Mouse (Mus musculus) limb, embryonic 10.5 days (tissue): ENCODE measurements around the gene Dpy30. TPM values are rescaled to one million over a fixed set of nuclear protein-coding genes. Genes with fewer than 3 reads are reported as not detected.
"Not testable (repeated sequence)": the region's sequence is repeated elsewhere in the genome, so short reads cannot be mapped to it uniquely, and the experiment has no call there.

Experiments
- DNase-seq: peaks from one replicate; pipeline ENCODE4 v3.0.0-alpha.2; 2017; ENCODE audit warnings: low spot score
- H3K27ac ChIP-seq: fragments of 300-500 bp; sonication (generic); 2 replicates; pipeline ENCODE4 v1.5.1; 2016; ENCODE audit warnings: mild to moderate bottlenecking
- H3K27me3 ChIP-seq: fragments of 300-500 bp; sonication (generic); 2 replicates; pipeline ENCODE4 v1.6.1; 2016; ENCODE audit warnings: low read depth, mild to moderate bottlenecking; ENCODE audit not compliant: poor library complexity, severe bottlenecking
- H3K36me3 ChIP-seq: fragments of 300-500 bp; sonication (generic); 2 replicates; pipeline ENCODE4 v1.6.1; 2016; ENCODE audit warnings: mild to moderate bottlenecking, moderate library complexity
- H3K4me1 ChIP-seq: fragments of 300-500 bp; sonication (generic); 2 replicates; pipeline ENCODE4 v1.6.1; 2016
- H3K4me3 ChIP-seq: fragments of 300-500 bp; sonication (generic); 2 replicates; pipeline ENCODE4 v1.5.1; 2016; ENCODE audit warnings: mild to moderate bottlenecking, moderate library complexity
- H3K9me3 ChIP-seq: fragments of 300-500 bp; sonication (generic); replicated peaks from 2 replicates; pipeline ENCODE4 v1.6.1; 2016; ENCODE audit warnings: mild to moderate bottlenecking
- WGBS: fragments of 180-500 bp; shearing (Covaris S2); methylation state at CpG from one replicate; pipeline ENCODE4 v1.1.7; 2016; 5-methylcytosine and 5-hydroxymethylcytosine counted together
- polyA plus RNA-seq: library from polyadenylated mRNA; unstranded; fragments of >200 nt; fragmentation: Nextera tagmentation; extraction: Ambion mirVana; gene quantifications from 2 replicates; pipeline ENCODE4 v1.2.1, GENCODE M21; 2016

The Dpy30 gene
- polyA plus RNA-seq, 1 experiment from 2014 or later: 262 TPM

- peaks cover 37% of the 10 kb centered on the region for H3K36me3 ChIP-seq
- no peak for DNase-seq
- no peaks in the 10 kb centered on the region for H3K9me3 ChIP-seq
- peak overlapping the region; percentile 96 for H3K27ac ChIP-seq
- H3K4me3 ChIP-seq: peak overlapping the region; percentile 94
- H3K27me3 ChIP-seq: no peaks in the 10 kb centered on the region
- peaks cover 15% of the 10 kb centered on the region for H3K4me1 ChIP-seq
- WGBS: under 1% methylated on average over 45 of the region's 45 CpGs
Observed at GRCm38 (mm10) chr17:74315445-74316308, 8.1 kb downstream of the Dpy30 start.

DNA sequence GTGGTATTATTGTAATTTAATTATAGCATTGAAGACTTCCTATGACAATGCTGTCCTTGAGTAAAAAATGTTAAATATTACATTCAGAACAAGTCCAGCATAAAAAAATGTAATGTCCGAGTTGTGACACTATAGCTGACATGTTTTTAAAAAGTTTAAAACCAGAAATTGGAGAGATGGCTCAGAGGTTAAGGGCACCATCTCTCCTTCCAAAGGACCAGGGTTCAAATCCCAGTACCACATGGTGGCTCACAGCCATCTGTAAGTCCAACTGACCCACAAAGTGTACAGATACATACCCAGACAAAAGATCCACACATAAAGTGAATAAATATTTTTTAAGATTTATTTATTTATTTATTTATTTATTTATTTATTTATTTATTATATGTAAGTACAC, 17.7 kb downstream of the Dpy30 start:
- Histone ChIP-seq H3K4me3 (no peak overlapping the region), H3K36me3 (peaks cover 94% of the 10 kb centered on the region), H3K9me3 (no peaks in the 10 kb centered on the region), H3K4me1 (no peaks in the 10 kb centered on the region), H3K27me3 (no peaks in the 10 kb centered on the region), H3K27ac (no peak overlapping the region)
- WGBS: 89% methylated on average over 1 of the region's 1 CpGs
- DNase-seq: no peak

DNA sequence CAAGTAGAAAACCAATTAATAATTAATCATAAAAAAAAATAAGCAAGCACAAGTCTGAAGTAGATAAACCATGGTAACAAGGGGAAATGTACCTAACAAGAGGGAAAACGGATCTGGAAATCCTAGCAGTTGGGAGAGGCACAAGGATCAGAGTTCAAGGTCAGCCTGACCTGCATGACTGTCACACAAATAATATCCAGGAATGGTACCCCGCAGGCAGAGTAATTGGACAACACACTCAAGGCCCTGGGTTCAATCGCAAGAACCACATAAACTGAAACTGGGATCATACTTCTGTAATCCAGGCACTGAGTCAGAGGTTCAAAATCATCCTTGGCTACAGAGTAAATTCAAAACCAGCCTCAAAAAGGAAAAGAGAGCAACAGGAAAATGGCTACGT, 18.1 kb downstream of the Dpy30 start:
- Histone ChIP-seq H3K4me3 (no peak overlapping the region), H3K36me3 (peaks cover 94% of the 10 kb centered on the region), H3K27ac (no peak overlapping the region), H3K9me3 (no peaks in the 10 kb centered on the region), H3K27me3 (no peaks in the 10 kb centered on the region), H3K4me1 (no peaks in the 10 kb centered on the region)
- DNase-seq: no peak
- 92% methylated on average over 4 of the region's 4 CpGs for WGBS

DNA sequence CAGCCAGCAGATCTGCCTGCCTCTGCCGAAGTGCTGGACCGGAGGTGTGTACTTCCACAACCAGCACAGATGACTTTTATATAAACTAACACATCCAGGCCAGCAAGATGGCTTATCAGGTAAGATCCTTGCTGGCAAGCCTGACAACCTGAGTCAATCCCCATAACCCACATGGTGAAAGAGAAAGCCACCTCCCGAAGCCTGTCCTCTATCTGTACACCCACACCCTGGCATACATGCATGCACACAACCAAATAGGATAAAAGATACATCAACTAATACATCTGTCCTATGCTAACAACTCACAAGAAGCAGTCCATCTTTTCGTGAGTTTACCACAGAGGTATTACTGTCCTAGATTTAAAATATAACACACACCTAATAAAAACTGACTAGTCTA, 19.7 kb downstream of the Dpy30 start:
- Histone ChIP-seq H3K36me3 (peaks cover 94% of the 10 kb centered on the region), H3K4me1 (no peaks in the 10 kb centered on the region), H3K27ac (no peak overlapping the region), H3K27me3 (no peaks in the 10 kb centered on the region), H3K9me3 (no peaks in the 10 kb centered on the region), H3K4me3 (no peak overlapping the region)
- 95% methylated on average over 4 of the region's 4 CpGs for WGBS
- no peak for DNase-seq

DNA sequence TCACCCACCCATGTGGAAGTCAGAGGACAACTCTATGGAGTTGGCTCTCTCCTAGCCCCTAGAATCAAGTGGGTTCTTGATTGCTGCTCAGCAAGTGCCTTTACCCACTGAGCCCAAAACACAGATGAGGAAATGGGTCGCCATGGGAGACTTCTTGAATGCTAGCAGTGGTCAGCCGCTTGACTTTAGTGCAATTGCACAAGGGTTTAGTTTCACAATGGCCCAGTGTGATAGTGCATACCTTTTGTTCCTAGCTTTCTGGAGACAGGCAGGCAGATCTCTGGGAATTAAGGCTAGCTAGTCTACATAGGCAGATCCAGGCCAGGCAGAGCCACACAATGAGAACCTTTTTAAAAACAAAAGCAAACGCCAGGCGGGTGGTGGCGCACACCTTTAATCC, 23.7 kb downstream of the Dpy30 start:
- no peak overlapping the region for H3K27ac ChIP-seq
- no peaks in the 10 kb centered on the region for H3K9me3 ChIP-seq
- H3K4me1 ChIP-seq: 0 out of 2 replicates have a peak, but pooled peaks cover 4% of the 10 kb centered on the region
- no peaks in the 10 kb centered on the region for H3K27me3 ChIP-seq
- no peak overlapping the region for H3K4me3 ChIP-seq
- 94% methylated on average over 5 of the region's 5 CpGs for WGBS
- peaks cover 70% of the 10 kb centered on the region for H3K36me3 ChIP-seq
- DNase-seq: no peak

DNA sequence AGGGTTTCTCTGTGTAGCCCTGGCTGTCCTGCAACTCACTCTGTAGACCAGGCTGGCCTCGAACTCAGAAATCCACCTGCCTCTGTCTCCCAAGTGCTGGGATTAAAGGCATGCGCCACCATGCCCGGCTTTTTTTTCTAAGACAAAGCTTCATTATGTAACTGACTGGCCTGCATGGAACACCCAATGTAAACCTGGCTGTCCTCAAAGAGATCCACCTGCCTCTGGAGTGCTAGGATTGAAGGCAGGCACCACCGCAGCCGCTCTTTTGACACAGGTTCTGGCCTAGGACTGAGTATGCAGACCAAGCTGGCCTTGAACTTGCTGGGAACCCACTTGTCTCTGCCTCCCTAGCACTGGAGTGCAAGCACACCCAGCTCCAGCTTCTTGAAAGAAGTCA, 26.8 kb downstream of the Dpy30 start:
- not testable (repeated sequence) for H3K9me3 ChIP-seq, DNase-seq, H3K27me3 ChIP-seq, H3K27ac ChIP-seq, H3K4me3 ChIP-seq
- Histone ChIP-seq H3K36me3 (peaks cover 42% of the 10 kb centered on the region), H3K4me1 (peaks cover 13% of the 10 kb centered on the region; the same call in 1 of the 2 replicates)
- 92% methylated on average over 5 of the region's 5 CpGs for WGBS

GRCm38 (mm10) chr17:74296076-74296823, 27.5 kb downstream of the Dpy30 start:
- Histone ChIP-seq H3K27ac (peak overlapping the region; percentile 99), H3K27me3 (no peaks in the 10 kb centered on the region), H3K9me3 (no peaks in the 10 kb centered on the region), H3K36me3 (peaks cover 35% of the 10 kb centered on the region), H3K4me1 (peaks cover 18% of the 10 kb centered on the region; the same call in 1 of the 2 replicates), H3K4me3 (peak overlapping the region; percentile 94)
- DNase-seq: no peak
- WGBS: 51% methylated on average over 11 of the region's 11 CpGs

- peak within 1 kb of the TSS; percentile 94 for H3K4me3 ChIP-seq
- H3K4me1 ChIP-seq: peaks cover 23% of the 10 kb centered on the region
- H3K9me3 ChIP-seq: no peaks in the 10 kb centered on the region
- peak; percentile 86 for DNase-seq
- no peaks in the 10 kb centered on the region for H3K27me3 ChIP-seq
- peak within 1 kb of the TSS; percentile 99 for H3K27ac ChIP-seq
- under 1% methylated on average over 65 of the region's 110 CpGs for WGBS
- peaks cover 25% of the 10 kb centered on the region for H3K36me3 ChIP-seq
Observed at GRCm38 (mm10) chr17:74295026-74295970, 28.4 kb downstream of the Dpy30 start, which contains the start of gene Memo1. Gene Memo1 (minus strand): TSS chr17:74295521.

GRCm38 (mm10) chr17:74294426-74295025, 29.2 kb downstream of the Dpy30 start:
- under 1% methylated on average over 77 of the region's 80 CpGs for WGBS
- H3K27me3 ChIP-seq: no peaks in the 10 kb centered on the region
- peak; percentile 82 for DNase-seq
- H3K27ac ChIP-seq: peak overlapping the region; percentile 99
- H3K9me3 ChIP-seq: no peaks in the 10 kb centered on the region
- peaks cover 23% of the 10 kb centered on the region for H3K4me1 ChIP-seq
- H3K4me3 ChIP-seq: peak overlapping the region; percentile 94
- peaks cover 21% of the 10 kb centered on the region for H3K36me3 ChIP-seq

DNA sequence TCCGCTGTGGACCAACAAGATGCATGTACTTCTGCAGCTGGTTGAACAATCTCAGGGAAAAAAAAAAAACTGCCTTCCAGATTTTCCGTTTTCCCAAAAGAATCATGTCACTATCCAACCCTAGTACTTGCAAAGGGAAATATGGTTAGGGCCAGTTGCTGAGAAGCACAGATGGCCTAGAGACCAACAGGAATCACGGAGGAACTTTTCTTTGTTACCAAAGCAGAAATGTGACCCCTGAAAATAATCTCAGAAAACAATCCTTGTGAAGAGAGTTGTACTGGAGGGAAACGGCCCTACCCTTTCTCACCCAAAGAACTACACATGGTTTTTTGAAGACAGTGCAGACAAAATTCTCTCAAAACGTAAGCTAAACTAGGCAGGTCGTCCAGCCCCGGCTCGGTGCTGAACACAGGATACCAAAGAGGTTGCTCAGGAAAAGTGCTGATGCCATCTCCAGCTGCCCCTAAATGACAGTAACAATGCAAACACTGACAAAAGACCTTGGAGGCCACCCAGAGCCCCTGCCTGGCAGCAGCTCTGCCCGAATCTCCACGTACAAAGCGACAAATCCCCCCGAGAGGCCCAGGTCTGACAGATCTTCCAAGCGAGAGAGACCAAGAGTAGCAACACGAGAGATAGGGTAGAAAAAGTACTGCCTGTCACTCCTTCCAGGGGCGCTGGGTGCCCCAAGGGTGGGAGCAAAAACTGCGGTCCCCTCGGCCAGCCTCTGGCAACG, 29.9 kb downstream of the Dpy30 start:
- Histone ChIP-seq H3K4me3 (peak overlapping the region; percentile 94), H3K4me1 (peaks cover 23% of the 10 kb centered on the region), H3K36me3 (peaks cover 18% of the 10 kb centered on the region), H3K9me3 (no peaks in the 10 kb centered on the region), H3K27me3 (no peaks in the 10 kb centered on the region), H3K27ac (peak overlapping the region; percentile 99)
- DNase-seq: peak; percentile 65
- WGBS: 3% methylated on average over 18 of the region's 18 CpGs

DNA sequence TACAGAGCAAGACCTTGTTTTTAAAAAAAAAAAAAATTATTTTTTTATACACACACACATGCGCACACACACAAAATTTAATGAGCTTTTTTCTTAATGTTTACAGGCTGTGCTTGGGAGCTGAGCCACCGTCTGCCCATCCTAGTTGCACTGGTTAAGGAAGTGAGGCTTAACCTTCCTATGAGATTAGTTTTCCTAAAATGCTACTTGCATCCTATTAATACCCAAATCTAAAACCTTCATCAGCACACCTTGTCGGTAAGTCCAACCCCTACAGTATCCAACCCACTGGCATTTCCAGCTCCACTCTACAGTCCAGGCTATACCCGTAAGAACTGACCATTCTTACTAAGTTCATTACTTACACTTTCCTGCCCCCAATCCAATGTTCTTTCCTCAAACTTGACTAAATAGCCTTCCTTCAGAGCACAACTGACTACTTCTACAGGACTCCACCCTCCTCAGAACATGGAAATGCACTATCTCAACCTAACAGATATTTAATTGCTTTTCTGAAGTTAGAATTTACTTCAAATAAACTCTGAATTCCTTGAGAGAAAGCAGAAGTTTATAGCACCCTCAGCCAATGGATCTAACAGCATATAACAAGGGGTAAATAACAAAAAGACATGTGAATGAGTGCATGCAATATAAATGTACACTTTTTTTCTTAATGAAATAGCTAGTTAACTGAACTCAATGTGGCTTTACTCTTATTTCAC, 31.9 kb downstream of the Dpy30 start:
- DNase-seq: no peak
- no peak overlapping the region for H3K27ac ChIP-seq
- H3K27me3 ChIP-seq: no peaks in the 10 kb centered on the region
- no peaks in the 10 kb centered on the region for H3K9me3 ChIP-seq
- peaks cover 23% of the 10 kb centered on the region for H3K36me3 ChIP-seq
- peaks cover 23% of the 10 kb centered on the region for H3K4me1 ChIP-seq
- no peak overlapping the region for H3K4me3 ChIP-seq
- 90% methylated on average over 4 of the region's 4 CpGs for WGBS
